Mouse (Mus musculus) cortical plate, adult 2 months (tissue): Measurements from ENCODE around the gene Lamb3. TPM values are rescaled to one million over a fixed set of nuclear protein-coding genes. Genes with fewer than 3 reads are reported as not detected.

ENCODE experiments used
- H3K27ac ChIP-seq: fragments of 200-500 bp; 2 replicates; pipeline ENCODE4 v1.5.1; 2012; ENCODE audit warnings: low read length, control low read depth, inconsistent platforms; ENCODE audit not compliant: insufficient read depth
- H3K4me1 ChIP-seq: fragments of 200-500 bp; 2 replicates; pipeline ENCODE4 v1.6.1; 2011; ENCODE audit warnings: low read length; ENCODE audit not compliant: control insufficient read depth, insufficient read depth
- H3K4me3 ChIP-seq: fragments of 200-500 bp; 2 replicates; pipeline ENCODE4 v1.5.1; 2011; ENCODE audit warnings: mild to moderate bottlenecking, low read length, control low read depth; ENCODE audit not compliant: insufficient read depth
- CTCF ChIP-seq: fragments of 200-500 bp; IDR thresholded peaks from 2 replicates; pipeline ENCODE4 v1.5.1; 2011; ENCODE audit warnings: mild to moderate bottlenecking, control low read depth, low read length; ENCODE audit not compliant: insufficient read depth; ENCODE audit errors: extremely low read depth
- POLR2A ChIP-seq: fragments of 200-500 bp; IDR thresholded peaks from 2 replicates; pipeline ENCODE4 v1.6.1; 2011; ENCODE audit warnings: mild to moderate bottlenecking, low read length, control low read depth; ENCODE audit not compliant: insufficient read depth; ENCODE audit errors: extremely low read depth
- polyA plus RNA-seq: library from polyadenylated mRNA; depleted of rRNA; stranded (reverse); fragments of >200 nt; gene quantifications from 2 replicates; pipeline ENCODE4 v1.2.3, GENCODE M21; 2012

Gene Lamb3
- polyA plus RNA-seq, 1 experiment: 0.79 TPM

DNA sequence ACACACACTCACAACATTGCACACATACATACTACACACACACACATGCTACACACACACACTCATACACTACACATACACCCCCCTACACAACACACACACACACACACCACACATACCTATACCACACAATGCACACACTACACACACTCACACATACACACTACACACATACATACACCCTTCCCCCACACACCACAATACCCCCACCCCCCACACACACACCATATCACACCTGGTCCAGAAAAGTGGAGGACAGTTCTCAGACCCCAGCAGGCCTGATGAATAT lies 48.7 kb downstream of the Lamb3 start:
- H3K4me1 ChIP-seq: peaks cover 3% of the 10 kb centered on the region; the same call in 1 of the 2 replicates
- TF ChIP-seq POLR2A: no peak
- H3K4me3 ChIP-seq: no peak overlapping the region
- H3K27ac ChIP-seq: no peak overlapping the region

DNA sequence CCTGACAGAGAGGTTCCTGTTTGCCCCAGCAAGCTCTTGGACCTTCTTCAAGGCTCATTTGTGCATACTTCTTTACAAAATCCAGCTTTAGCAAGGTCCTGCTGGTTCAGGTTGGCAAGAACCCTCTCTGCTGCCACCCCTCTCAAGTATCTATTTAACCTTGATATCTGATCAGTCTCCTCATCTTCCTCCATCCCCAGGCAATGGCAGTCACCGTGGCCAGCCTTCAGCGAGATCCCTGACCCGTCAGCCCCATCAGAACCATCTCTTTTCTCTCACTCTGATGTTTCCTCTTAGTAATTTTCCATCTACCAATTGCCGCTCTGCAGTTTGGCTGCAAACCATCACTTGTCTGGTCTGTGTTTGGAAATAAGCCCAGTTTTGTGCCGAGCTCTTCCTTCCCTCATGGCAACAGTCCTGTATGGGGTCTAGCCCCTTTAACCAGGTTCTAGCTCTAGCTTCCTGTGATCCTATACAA lies 49.2 kb downstream of the Lamb3 start:
- Histone ChIP-seq H3K4me3 (no peak overlapping the region), H3K27ac (no peak overlapping the region), H3K4me1 (peaks cover 3% of the 10 kb centered on the region; the same call in 1 of the 2 replicates)
- TF ChIP-seq CTCF: no peak
- no peak for TF ChIP-seq POLR2A

DNA sequence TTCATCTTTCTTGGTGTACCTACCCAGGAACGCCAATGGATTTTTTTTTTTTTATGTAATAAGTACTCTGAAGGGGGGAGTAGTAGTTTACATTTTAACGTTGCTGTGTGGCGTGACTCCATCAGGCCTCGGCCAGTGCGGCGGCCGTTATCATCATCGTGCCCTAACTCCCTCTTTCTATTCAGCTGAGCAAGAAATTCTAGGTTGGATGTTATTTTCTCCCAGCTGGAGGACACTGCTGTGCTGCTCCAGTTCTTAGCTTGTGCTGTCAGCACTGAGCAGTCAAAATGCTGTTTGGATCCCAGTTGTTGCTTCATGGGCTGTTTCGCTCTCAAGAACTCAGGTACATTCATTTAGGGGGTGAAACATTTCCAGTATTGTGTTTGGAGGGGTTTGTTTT lies 52.1 kb downstream of the Lamb3 start:
- H3K4me3 ChIP-seq: no peak overlapping the region
- no peak for TF ChIP-seq CTCF
- no peak for TF ChIP-seq POLR2A
- no peak overlapping the region for H3K27ac ChIP-seq
- peaks cover 5% of the 10 kb centered on the region for H3K4me1 ChIP-seq

DNA sequence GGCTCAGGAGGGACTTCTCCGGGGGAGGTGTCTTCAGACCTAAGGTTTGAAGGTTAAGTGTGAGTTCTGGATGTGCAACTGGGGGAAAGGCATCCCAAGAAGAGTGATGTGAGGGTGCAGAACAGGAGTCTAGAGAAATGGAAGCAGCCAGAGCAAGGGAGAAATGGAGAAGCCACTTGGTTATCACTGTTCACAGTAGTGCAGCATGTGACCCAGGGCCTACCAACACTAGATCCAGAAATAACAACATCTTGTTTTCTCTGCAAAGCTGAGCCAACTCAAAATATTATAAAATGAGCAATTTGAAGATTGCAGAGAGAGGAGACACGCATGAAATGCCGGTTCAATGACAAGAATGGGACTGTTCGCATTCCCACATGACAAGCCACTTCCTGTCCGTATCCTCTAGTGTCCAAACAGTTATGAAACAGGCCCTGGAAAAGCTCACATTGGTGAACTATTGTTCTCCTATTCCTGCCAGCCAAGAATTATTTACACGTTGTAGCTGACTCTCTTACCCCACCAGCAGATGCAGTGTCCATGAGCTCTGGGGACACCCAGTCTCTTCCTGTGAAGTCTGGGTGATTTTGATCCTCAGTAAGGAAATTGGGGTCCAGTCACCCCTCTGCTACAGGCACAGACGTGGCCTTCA lies 54.5 kb downstream of the Lamb3 start:
- no peak for TF ChIP-seq CTCF
- no peak for TF ChIP-seq POLR2A
- H3K4me1 ChIP-seq: peaks cover 3% of the 10 kb centered on the region
- H3K4me3 ChIP-seq: no peak overlapping the region
- H3K27ac ChIP-seq: no peak overlapping the region

DNA sequence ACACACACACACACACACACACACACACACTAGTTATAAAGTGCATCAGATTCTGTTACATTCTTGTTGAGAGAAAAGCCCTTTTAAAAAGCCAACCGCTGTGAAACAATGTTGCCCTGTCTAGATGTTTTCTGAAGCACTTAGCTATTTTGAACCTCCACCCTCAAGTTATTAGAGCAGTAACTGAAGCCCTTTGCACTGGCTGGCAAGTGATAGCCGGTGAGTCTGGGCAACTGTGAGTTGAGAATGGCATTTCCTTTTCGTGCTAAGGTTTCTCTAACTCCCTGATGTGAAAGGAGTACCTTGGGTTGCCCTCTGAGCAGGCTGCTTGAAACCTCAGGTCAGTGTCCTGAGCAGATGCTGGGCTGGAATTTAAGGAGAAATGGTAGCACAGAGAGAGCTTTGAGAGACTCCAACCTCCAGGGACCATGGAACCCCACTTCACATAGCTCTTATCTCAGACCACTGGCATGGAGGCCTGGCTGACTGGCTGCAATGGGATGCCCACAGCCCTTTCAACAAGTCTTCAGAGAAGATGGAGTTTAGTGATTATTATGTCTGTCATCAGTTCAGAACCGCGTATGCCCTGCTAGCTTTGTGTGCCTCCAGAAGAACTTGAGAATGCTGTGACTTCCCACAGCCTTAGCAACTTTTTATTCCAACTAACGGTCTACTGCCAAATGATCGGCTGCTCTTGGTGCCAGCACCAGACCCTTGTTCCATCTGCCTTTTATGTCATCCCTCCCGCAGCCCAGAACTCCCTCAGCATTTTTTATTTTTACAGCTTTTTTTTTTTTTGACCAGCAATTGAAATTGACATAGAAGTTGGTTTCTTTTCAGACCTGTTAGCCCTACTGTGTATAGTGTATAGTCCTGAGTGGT lies 55.8 kb downstream of the Lamb3 start:
- TF ChIP-seq CTCF (no peak), POLR2A (no peak)
- Histone ChIP-seq H3K4me3 (no peak overlapping the region), H3K27ac (no peak overlapping the region), H3K4me1 (peaks cover 2% of the 10 kb centered on the region)

DNA sequence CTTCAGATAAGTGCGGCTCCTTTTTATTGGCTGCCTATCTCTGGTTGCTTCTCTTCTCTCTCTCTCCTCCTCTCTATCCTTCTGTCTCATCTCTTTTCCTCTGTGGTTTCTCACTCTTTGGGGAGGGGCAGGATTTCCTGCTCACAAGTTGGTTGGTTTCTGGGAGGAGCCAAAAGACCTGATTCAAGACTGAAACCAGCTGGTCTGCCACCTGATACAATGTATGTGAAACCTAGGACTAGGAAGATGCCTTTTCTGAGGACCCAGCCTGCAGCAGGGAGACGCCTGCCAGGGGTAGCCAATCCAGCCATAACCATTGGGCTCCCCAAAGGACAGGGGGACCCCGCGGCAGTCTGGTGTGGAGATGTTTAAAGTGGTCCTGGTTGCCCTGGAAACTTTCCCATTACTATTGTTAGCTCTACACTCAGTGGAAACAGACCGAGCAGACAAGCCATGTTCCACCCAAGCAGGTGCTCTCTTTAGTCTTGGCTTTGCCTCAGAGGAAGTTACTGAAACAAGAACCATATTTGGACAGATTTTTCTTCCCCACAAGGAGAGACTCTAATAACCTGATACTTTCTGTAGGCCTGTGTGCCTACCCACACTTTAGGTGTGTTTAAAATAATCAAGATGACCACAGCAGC lies 56.6 kb downstream of the Lamb3 start, which contains the start of gene Hsd11b1:
Gene Hsd11b1 (minus strand): TSS at position 121 of the 644 bp plus-strand sequence.
- Histone ChIP-seq H3K4me1 (peaks cover 2% of the 10 kb centered on the region), H3K4me3 (no peak within 1 kb of the TSS), H3K27ac (no peak within 1 kb of the TSS)
- TF ChIP-seq CTCF (no peak), POLR2A (no peak)

DNA sequence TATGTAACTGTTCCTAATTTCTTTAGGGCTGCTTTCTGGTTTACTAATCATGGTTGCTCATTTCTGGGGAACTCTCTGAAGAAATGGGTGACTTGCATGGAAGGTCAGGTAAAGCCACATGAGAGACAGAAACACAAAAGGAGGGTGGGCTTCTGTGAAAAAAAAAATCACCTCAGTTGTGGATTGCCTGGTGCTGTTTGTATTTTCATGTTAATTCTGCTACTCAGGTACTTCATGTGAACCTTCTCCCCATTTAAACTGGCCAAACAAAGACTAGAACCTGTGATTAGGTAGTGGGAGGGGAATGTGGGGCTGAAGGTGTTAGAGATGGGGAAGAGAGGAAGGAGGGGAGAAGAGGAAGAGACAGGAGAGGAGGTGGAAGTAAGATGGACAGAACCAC lies 58.2 kb downstream of the Lamb3 start:
- Histone ChIP-seq H3K27ac (no peak overlapping the region), H3K4me3 (no peak overlapping the region), H3K4me1 (peaks cover 2% of the 10 kb centered on the region)
- TF ChIP-seq POLR2A: no peak
- TF ChIP-seq CTCF: no peak

DNA sequence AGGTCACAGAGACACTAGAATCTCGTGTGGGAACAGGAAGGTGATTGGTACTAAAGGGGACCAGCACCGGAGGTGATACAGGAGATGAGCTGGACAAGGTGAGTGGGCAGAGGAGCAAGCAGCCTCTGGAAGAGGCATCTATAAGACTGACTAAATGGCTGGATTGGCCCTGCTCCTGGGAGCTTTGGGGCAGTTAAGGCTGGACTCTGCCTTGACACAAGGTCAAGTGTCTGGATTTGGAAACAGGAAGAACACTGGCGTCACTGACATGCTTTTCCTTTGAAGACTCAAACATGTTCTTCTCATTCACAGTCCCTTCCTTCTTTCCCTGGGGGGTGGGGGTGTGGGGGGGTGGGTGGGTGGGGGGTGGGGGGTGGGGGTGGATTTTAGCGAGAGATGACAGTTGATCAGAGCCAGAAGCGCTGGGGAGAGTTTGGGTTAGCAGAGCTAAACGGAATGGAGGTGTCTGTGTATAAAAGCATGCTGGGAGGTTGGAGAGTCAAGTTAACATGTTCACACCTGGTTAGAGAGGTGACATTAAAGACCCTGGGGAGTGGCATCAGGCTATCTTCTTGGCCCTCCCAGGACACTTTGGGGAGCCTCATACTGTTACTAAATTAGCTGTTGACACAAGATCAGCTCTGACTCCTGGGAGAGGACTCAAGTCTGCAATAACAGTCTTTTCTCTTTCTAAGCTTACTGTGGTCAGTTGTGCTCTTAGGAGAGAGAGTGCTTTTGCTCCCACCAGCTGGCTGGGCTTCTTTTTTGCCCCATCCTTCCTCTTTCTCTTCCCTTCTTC lies 63.7 kb downstream of the Lamb3 start:
- TF ChIP-seq CTCF (no peak), POLR2A (no peak)
- no peak overlapping the region for H3K27ac ChIP-seq
- peak overlapping the region; percentile 48; the same call in 1 of the 2 replicates for H3K4me3 ChIP-seq
- peaks cover 3% of the 10 kb centered on the region for H3K4me1 ChIP-seq

DNA sequence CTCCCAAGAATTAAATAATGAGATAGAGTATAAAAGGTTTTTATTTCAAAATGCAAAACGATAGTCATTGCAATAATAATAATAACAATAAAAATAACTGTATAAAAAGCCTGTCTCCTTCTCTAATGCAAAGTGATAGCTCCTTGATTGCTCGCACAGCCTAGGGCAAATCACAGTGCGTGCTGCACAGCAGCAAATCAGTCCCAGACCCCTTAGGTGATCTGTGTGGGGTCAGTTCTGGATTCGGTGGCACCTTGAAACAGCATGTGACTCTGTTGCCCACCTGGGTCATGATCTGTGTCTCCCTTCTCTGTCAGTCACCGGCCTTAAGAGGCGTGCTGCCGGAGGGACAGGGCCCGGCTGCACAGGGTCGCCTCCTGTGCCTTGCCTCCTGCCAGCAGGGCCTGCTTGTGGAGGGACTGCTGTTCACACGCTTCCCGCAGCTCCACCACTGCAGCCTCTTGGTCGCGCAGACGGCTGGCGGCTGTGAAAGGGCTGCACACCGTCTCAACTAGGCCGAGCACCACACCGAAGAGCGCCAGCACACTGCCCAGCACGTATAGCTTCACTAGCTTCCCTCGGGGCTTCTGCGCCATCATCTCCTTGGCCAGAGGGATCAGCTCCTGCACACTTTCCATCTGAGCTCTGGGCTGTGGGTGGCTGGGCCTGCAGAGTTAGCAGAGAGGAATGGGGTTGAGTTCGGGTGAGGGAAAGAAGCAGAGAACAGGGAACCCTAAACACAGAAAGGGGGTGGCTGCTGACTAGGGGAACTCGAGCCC lies 64.8 kb downstream of the Lamb3 start:
- no peak for TF ChIP-seq CTCF
- TF ChIP-seq POLR2A: no peak
- Histone ChIP-seq H3K4me1 (peaks cover 3% of the 10 kb centered on the region), H3K27ac (peak overlapping the region; percentile 88), H3K4me3 (peak overlapping the region; percentile 48)
